Mouse (Mus musculus) forebrain, embryonic 14.5 days (tissue): ENCODE results near the gene Slc22a23. TPM values are rescaled to one million over a fixed set of nuclear protein-coding genes. Genes with fewer than 3 reads are reported as not detected.

Experiments
- ATAC-seq: fragments of 200-750 bp; cut with Nextera tagmentation; 2 replicates; pipeline ENCODE4 v1.8.0; 2017; ENCODE audit warnings: mild to moderate bottlenecking, moderate library complexity
- DNase-seq: peaks from one replicate; pipeline ENCODE4 v3.0.0-alpha.2; 2015; ENCODE audit warnings: low spot score
- H3K27ac ChIP-seq: fragments of 300-500 bp; sonication (generic); 2 replicates; pipeline ENCODE4 v1.5.1; 2014; ENCODE audit warnings: low read depth, mild to moderate bottlenecking, control low read depth, low read length, moderate library complexity
- H3K27me3 ChIP-seq: fragments of 300-500 bp; sonication (generic); replicated peaks from 2 replicates; pipeline ENCODE4 v1.6.1; 2014; ENCODE audit warnings: low read length, control low read depth, mixed read lengths; ENCODE audit not compliant: control insufficient read depth, insufficient read depth
- H3K36me3 ChIP-seq: fragments of 300-500 bp; sonication (generic); 2 replicates; pipeline ENCODE4 v1.6.1; 2014; ENCODE audit warnings: low read length, control low read depth; ENCODE audit not compliant: control insufficient read depth, insufficient read depth
- H3K4me1 ChIP-seq: fragments of 300-500 bp; sonication (generic); 2 replicates; pipeline ENCODE4 v1.6.1; 2014; ENCODE audit warnings: antibody characterized with exemption, low read length, control low read depth; ENCODE audit not compliant: control insufficient read depth, insufficient read depth
- H3K4me2 ChIP-seq: fragments of 300-500 bp; sonication (generic); 2 replicates; pipeline ENCODE4 v1.6.1; 2014; ENCODE audit warnings: mild to moderate bottlenecking, control low read depth, low read length
- H3K4me3 ChIP-seq: fragments of 300-500 bp; sonication (generic); 2 replicates; pipeline ENCODE4 v1.5.1; 2014; ENCODE audit warnings: low read depth, low read length, control low read depth
- H3K9ac ChIP-seq: fragments of 300-500 bp; sonication (generic); 2 replicates; pipeline ENCODE4 v1.6.1; 2014; ENCODE audit warnings: mild to moderate bottlenecking, low read length, control low read depth, moderate library complexity
- H3K9me3 ChIP-seq: fragments of 300-500 bp; sonication (generic); replicated peaks from 2 replicates; pipeline ENCODE4 v1.6.1; 2016; ENCODE audit warnings: low read length, control low read depth, mixed read lengths; ENCODE audit not compliant: control insufficient read depth
- WGBS: fragments of 180-500 bp; shearing (Covaris S2); extraction: QIAGEN DNeasy Blood & Tissue Kit; methylation state at CpG from one replicate; pipeline ENCODE4 v1.1.7; 2014; 5-methylcytosine and 5-hydroxymethylcytosine counted together
- polyA plus RNA-seq: library from polyadenylated mRNA; unstranded; fragments of >200 nt; fragmentation: Nextera tagmentation; extraction: Ambion mirVana; gene quantifications from 2 replicates; pipeline ENCODE4 v1.2.1, GENCODE M21; 2014

Gene Slc22a23
- polyA plus RNA-seq, 1 experiment from 2014 or later: 14.2 TPM

DNA sequence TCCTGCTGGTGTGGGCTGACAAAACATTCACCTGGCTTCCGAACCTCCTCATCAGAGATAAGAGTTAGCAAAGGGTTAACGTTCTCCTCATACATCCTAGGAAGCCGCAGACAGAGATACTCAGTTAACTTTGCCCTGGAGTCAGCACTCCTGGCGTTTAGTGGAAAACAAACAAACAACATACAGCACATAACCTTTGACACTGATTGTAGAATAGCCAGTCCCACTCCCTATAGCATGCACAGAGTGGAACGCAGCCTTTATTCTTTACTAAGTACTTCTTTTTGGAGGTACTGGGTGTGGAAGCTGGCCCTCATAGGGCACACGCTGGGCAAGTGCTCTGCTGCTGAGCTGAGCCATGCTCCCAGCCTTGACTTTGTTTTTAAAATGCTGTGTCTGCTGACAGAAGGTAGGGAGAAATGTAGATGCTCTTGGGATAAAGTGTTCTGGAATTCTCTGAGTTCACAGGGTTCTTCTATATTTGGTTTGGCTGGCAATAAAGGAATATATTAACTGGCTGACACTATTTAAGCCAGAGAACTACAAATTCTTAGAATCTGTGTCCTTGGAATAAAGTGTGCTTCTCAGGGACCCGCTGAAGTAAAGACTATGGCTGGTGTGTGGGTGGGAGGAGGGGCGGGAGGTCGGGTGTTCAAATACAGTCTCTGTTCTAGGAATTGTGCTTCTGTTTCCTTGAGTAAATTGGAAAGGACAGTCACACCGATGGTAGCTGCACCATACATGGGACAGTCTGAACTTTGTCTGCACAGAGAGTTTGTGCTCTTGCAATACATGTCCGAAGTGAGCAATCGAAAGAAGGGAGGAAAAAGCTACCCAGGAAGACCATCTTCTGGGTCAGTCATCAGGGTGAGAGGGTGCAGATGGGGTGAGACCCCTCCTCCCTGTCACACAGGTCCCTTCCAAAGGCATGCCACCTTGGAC lies 117.0 kb downstream of the Slc22a23 start:
- Histone ChIP-seq H3K4me2 (no peak overlapping the region), H3K9ac (no peak overlapping the region), H3K4me1 (peaks cover 19% of the 10 kb centered on the region), H3K27me3 (no peaks in the 10 kb centered on the region), H3K4me3 (no peak overlapping the region), H3K9me3 (no peaks in the 10 kb centered on the region), H3K27ac (0 out of 2 replicates have a peak overlapping the region, but pooled peaks have one; percentile 28), H3K36me3 (no peaks in the 10 kb centered on the region)
- DNase-seq: no peak
- WGBS: 36% methylated on average over 12 of the region's 12 CpGs
- ATAC-seq: no peak

DNA sequence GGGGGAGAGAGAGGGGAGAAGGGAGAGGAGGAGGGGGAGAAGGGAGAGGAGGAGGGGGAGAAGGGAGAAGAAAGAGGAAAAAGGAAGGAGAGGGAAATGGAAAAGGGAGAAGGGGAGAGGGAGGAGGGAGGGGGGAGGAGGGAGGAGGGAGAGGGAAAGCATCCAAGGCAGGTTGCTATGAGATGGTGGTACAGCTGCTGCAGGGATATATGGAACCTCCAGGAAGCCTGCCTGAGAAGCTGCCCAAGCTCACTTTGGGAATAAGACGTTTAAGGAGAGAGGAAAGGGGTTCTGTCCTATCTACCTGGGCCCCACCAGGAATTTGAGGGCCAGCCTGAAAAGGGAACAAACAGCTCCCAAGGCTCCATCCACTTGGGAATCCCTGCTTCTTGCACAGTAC lies 118.0 kb downstream of the Slc22a23 start:
- WGBS: 0% methylated on average over 1 of the region's 1 CpGs
- no peaks in the 10 kb centered on the region for H3K36me3 ChIP-seq
- DNase-seq (peak; percentile 43), ATAC-seq (peak; percentile 67; the same call in 1 of the 2 replicates)
- H3K4me1 ChIP-seq: peaks cover 22% of the 10 kb centered on the region
- H3K27me3 ChIP-seq: no peaks in the 10 kb centered on the region
- no peak overlapping the region for H3K27ac ChIP-seq
- no peak overlapping the region for H3K4me3 ChIP-seq
- no peak overlapping the region for H3K4me2 ChIP-seq
- H3K9me3 ChIP-seq: no peaks in the 10 kb centered on the region
- no peak overlapping the region for H3K9ac ChIP-seq

DNA sequence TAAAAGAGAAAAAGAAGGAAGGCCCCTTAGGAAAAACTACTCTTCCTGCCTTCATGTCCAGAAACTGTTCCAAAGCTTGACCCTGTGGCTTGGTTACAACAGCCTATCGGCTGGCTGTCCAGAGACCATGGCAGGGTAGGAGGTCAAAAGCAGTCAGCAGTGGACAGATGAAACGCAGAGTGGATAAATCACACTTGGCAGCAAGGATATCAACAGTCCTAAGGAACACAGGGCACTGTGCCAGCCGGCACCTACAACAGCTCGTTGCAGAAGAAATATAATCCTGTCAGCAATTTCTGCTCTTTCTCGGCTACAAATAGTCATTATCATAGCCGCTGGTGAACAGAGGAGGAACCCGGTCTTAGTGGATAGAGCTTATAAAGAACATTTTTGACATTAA lies 122.0 kb downstream of the Slc22a23 start:
- no peak overlapping the region for H3K4me2 ChIP-seq
- H3K9me3 ChIP-seq: no peaks in the 10 kb centered on the region
- peak; percentile 61 for DNase-seq
- no peaks in the 10 kb centered on the region for H3K27me3 ChIP-seq
- no peaks in the 10 kb centered on the region for H3K36me3 ChIP-seq
- H3K27ac ChIP-seq: peak overlapping the region; percentile 66; the same call in 1 of the 2 replicates
- WGBS: 26% methylated on average over 7 of the region's 7 CpGs
- peak overlapping the region; percentile 40; the same call in 1 of the 2 replicates for H3K9ac ChIP-seq
- H3K4me3 ChIP-seq: no peak overlapping the region
- H3K4me1 ChIP-seq: peaks cover 24% of the 10 kb centered on the region
- peak; percentile 15; the same call in 1 of the 2 replicates for ATAC-seq

DNA sequence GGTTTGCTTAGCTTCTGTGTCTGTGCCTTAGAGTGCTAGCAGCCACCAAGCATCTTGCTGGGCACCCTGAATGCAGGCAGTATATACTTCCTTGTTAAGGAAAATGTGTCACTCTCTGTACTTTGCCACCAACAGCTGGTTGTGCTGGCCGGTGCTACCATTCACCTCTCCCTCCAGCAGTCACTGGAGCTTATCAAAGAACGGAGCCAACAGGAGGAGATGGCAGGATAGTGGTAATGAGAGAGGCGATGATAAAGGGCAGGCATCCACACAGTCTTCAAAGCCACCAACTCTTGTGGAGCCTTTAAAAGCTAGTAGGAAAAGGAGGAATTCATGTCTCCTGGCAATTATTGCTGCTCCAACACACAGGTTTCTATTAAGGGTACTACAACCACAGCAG lies 125.3 kb downstream of the Slc22a23 start:
- WGBS: 77% methylated on average over 3 of the region's 3 CpGs

DNA sequence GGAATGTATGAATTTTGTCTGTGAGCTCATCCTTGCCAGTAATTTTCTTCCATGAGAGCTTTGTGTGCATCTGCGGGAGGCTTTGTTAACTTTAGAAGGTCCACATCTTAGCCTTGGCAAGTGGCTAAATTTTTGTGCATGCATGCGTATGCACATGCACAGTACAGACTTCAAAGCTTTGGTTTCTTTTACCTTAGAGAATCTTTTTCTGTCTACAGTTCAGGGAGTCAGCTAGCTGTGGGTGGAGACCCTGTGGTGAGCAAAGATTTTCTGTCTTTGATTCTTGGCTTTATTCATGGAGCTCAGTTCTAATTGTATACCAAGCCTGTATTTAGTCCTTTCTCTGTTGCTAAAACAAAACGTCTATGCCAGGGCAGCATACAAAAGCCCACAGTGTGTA lies 126.2 kb downstream of the Slc22a23 start:
- H3K27ac ChIP-seq: peak overlapping the region; percentile 14; the same call in 1 of the 2 replicates
- no peak overlapping the region for H3K4me3 ChIP-seq
- WGBS: 30% methylated on average over 3 of the region's 3 CpGs
- no peaks in the 10 kb centered on the region for H3K9me3 ChIP-seq
- ATAC-seq (peak; percentile 40; the same call in 1 of the 2 replicates), DNase-seq (peak; percentile 17)
- H3K36me3 ChIP-seq: no peaks in the 10 kb centered on the region
- peaks cover 14% of the 10 kb centered on the region for H3K4me1 ChIP-seq
- no peak overlapping the region for H3K9ac ChIP-seq
- H3K4me2 ChIP-seq: no peak overlapping the region
- H3K27me3 ChIP-seq: no peaks in the 10 kb centered on the region

More for the DNA sequence above, 125.3 kb downstream of the Slc22a23 start:
- H3K9me3 ChIP-seq: no peaks in the 10 kb centered on the region
- ATAC-seq: no peak
- no peak overlapping the region for H3K9ac ChIP-seq
- H3K36me3 ChIP-seq: no peaks in the 10 kb centered on the region
- H3K4me1 ChIP-seq: peaks cover 17% of the 10 kb centered on the region
- H3K4me3 ChIP-seq: no peak overlapping the region
- H3K4me2 ChIP-seq: no peak overlapping the region
- 0 out of 2 replicates have a peak overlapping the region, but pooled peaks have one; percentile 14 for H3K27ac ChIP-seq
- DNase-seq: no peak
- H3K27me3 ChIP-seq: no peaks in the 10 kb centered on the region

DNA sequence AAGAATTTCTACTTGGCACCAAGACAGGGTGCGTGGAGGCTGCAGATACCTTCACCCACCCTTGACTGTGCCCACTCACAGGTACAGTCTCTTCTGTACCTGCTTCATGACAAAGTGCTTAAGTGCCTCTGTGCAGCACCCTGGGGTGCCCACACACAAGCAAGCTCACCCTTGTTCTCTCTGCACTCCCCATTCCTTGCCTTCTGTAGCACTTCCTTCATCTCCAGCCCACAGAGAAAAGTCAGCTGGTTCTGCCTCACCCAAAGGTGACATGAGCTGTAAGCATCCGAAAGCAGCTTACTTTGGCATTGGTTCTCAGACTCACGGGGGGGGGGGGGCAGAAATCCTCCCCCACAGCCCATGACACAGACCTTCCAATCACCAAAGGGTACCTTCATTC lies 130.1 kb downstream of the Slc22a23 start:
- Histone ChIP-seq H3K27ac (no peak overlapping the region), H3K4me2 (no peak overlapping the region), H3K4me3 (no peak overlapping the region), H3K27me3 (no peaks in the 10 kb centered on the region), H3K4me1 (peaks cover 3% of the 10 kb centered on the region; the same call in 1 of the 2 replicates), H3K36me3 (no peaks in the 10 kb centered on the region), H3K9me3 (no peaks in the 10 kb centered on the region), H3K9ac (no peak overlapping the region)
- WGBS: 90% methylated on average over 3 of the region's 3 CpGs
- no peak for DNase-seq
- ATAC-seq: no peak

DNA sequence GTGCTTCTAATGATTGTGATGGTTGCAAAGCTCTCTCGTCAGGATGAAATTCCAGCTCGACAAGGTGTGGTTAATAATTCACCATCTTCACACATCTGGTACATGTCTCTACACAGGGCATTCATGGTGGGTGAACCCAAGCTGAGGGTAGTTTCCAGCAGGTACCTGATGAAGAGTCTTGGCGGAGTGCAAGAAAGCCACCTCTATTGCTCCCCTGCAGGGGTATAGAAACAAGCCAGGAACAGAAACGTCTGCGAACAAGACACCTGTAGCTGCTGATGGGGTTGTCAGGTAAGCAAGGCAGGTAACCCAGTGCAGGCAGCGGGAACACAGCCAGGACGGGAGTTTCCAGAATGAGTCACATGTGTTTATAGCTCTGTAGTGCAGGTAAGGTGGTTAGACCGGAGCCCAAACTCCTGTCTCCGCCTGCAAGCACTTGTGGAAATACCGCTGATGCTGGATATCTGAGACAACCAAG lies 132.2 kb downstream of the Slc22a23 start:
- Histone ChIP-seq H3K27me3 (no peaks in the 10 kb centered on the region), H3K4me2 (no peak overlapping the region), H3K36me3 (no peaks in the 10 kb centered on the region), H3K9me3 (no peaks in the 10 kb centered on the region), H3K27ac (no peak overlapping the region), H3K4me1 (no peaks in the 10 kb centered on the region), H3K4me3 (no peak overlapping the region), H3K9ac (no peak overlapping the region)
- ATAC-seq: no peak
- no peak for DNase-seq
- WGBS: 77% methylated on average over 10 of the region's 10 CpGs

DNA sequence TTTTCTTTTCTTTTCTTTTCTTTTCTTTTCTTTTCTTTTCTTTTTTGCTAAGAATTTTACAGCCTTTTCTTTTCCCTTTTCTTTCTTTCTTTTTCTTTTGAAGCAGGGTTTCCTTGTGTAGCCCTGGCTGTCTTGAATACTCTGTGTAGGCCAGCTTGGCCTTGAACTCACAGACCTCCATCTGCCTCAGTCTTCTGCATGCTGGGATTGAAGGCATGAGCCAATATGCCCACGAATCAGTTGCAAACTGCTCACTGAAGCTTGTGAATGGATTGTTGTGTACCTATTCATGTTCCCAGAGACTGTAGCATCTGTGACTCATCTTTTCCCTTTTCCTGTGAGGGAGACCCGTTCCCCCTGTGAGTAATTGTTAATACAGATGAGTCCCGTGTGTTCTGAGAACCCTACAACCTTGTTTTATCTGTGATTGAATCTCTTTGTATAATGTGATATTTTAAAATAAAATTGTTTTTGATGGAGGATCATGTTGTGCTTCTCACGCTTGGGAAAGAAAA lies 133.7 kb downstream of the Slc22a23 start:
- Histone ChIP-seq H3K4me1 (no peaks in the 10 kb centered on the region), H3K36me3 (no peaks in the 10 kb centered on the region), H3K27me3 (no peaks in the 10 kb centered on the region), H3K9ac (no peak overlapping the region), H3K9me3 (no peaks in the 10 kb centered on the region), H3K4me3 (no peak overlapping the region), H3K4me2 (no peak overlapping the region), H3K27ac (no peak overlapping the region)
- no peak for DNase-seq
- no peak for ATAC-seq
- WGBS: 66% methylated on average over 4 of the region's 4 CpGs
